Mouse (Mus musculus) ES-Bruce4 (cell line): ENCODE results near the gene Slc37a2.

Experiments
- CTCF ChIP-seq: IDR thresholded peaks from one replicate; pipeline ENCODE4 v1.8.1; 2011; ENCODE audit warnings: low read depth, low read length
- EP300 ChIP-seq: IDR thresholded peaks from 2 replicates; pipeline ENCODE4 v1.6.1; 2011; ENCODE audit warnings: low read depth, low read length; ENCODE audit not compliant: insufficient read depth
- POLR2A ChIP-seq: IDR thresholded peaks from one replicate; pipeline ENCODE4 v1.8.1; 2011; ENCODE audit warnings: low read length; ENCODE audit not compliant: insufficient read depth

GRCm38 (mm10) chr9:37266622-37267021 lies 11.1 kb upstream of the Slc37a2 start:
- TF ChIP-seq POLR2A (no peak), EP300 (no peak), CTCF (no peak)
